Mouse (Mus musculus): ENCODE data around the gene Tpst1.

DNA sequence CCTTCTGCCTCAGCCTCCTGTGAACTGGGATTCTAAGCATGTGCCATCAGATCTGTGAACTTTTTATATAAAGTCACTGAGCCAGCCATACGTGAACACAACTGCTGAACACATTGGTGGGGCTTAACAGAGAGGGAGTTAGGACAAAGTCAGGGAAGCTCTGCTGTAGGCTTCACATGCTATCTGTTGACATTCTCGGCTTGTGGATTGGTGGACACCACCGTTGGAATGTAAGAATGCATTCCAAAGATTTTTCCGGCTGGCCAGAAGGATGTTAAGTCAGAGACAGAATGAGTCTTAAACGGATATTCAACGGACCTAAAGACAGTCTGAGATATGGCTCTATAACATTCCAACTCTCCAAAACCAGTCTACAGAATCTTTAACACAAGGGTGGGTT, 96.0 kb downstream of the Tpst1 start:
- TF ChIP-seq POLR2A (IDR thresholded peaks at IDR 0.05; ENCODE audit: low read depth, low read length), result no peak
- no peak for TF ChIP-seq CTCF (IDR thresholded peaks at IDR 0.05; ENCODE audit: extremely low read depth, insufficient read depth, insufficient read length, insufficient replicate concordance)

Data from spleen, adult 2 months (tissue).